Mouse (Mus musculus): ENCODE data around the gene Tubgcp6.

DNA sequence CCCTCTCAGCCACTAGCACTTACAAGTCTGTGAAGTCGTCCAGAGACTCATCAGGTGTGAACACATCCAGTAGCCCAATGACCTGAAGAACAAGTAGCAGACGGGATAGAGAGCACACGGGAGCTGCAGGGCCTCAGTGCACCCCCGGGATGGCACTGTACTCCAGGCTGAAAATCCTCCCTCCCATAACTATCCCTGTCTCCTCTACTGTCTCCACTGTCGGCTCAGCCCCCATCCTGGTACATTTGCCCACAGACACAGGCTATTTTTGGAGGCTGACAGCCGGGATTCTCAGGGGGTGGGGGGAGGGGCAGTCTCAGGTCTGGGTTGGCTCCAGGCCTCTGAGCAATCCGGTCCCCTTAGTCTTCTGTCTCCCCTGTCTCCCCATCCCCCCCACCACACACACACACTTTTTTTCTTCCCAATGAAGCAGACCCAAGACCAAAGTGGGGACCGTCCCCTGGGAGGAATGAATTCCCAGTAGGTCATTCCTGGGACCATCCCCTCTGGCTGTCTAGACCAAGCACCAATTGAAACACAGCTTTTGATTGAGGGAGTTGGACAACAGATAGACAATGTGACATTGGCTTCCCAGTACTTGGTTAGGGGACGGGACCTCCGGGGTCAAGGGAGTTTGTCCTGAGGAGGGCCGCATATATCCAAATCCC, 14.6 kb upstream of the Tubgcp6 start:
- TF ChIP-seq CTCF (IDR thresholded peaks at IDR 0.05; ENCODE audit: control insufficient read depth, insufficient read depth, insufficient read length) (no peak), MYOG (IDR thresholded peaks at IDR 0.05; ENCODE audit: control insufficient read depth, extremely low read depth, insufficient read length) (no peak)
